Mouse (Mus musculus) G1E (cell line): ENCODE results near the gene Tox2.

ENCODE experiments used
- CTCF ChIP-seq: IDR thresholded peaks from 2 replicates; pipeline ENCODE4 v1.5.1; 2012; ENCODE audit warnings: low read depth, low read length, inconsistent platforms, mixed read lengths
- GATA1 ChIP-seq: IDR thresholded peaks from 2 replicates; pipeline ENCODE4 v1.6.1; 2012; ENCODE audit warnings: borderline replicate concordance, low read length, inconsistent platforms, mixed read lengths
- GATA2 ChIP-seq: IDR thresholded peaks from 2 replicates; pipeline ENCODE4 v1.6.1; 2012; ENCODE audit warnings: low read depth, low read length, inconsistent platforms, borderline replicate concordance
- POLR2AphosphoS5 ChIP-seq: IDR thresholded peaks from 2 replicates; pipeline ENCODE4 v1.6.1; 2012; ENCODE audit warnings: low read depth, low read length, inconsistent platforms; ENCODE audit not compliant: insufficient replicate concordance
- TAL1 ChIP-seq: conservative IDR thresholded peaks from 2 replicates; pipeline ENCODE4 v1.6.1; 2012; ENCODE audit warnings: low read depth, low read length, inconsistent platforms, mixed read lengths

- TF ChIP-seq POLR2AphosphoS5 (no peak), CTCF (no peak), GATA1 (no peak), TAL1 (no peak), GATA2 (no peak)
Observed at GRCm38 (mm10) chr2:163309376-163309775, 106.5 kb downstream of the Tox2 start.
